Mouse (Mus musculus) monocyte, adult 2 months (primary cell): ENCODE data around the gene Aldh3a2.
"Not testable (repeated sequence)": the region's sequence is repeated elsewhere in the genome, so short reads cannot be mapped to it uniquely, and the experiment has no call there.

Source experiments
- DNase-seq, 2 experiments: peaks; one replicate each; pipeline ENCODE4 v3.0.0; 2022; ENCODE audit warnings: low spot score in 2 of 2, low read depth in 1 of 2

Aldh3a2 gene

DNA sequence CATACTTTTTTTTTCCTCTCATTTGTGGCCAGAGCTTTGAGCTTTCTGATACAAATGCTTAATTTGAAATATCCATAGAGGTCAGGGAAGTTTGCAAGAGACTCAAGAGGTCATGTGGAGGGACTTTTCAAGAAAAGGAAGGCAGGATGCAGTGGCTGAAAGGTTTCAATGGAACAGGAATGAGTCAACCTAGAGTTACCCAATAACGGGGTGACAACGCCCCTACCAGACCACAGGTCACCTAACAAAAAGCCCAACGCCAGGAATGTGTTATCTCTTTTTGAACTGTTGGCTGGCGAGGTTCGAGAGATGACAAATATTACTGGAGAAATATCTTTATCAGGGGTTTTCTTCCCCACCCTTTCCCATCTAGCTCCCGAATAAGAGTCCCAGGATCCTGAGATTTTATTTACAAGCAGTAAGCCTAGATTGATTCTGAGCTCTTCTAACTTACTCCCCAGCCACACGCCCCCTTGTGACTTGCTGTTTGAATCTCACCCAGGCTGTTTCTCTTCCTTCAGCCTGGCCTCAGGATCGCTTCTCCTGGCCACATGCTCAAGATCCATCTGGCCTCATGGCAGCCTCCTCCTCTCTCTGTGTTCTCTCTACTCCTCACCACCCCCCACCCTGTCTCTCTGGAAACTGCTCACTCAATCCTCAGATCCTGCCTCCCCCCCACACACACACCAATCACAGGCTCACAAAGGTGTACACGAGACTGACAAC, 46.9 kb downstream of the Aldh3a2 start:
- DNase-seq = no peak

DNA sequence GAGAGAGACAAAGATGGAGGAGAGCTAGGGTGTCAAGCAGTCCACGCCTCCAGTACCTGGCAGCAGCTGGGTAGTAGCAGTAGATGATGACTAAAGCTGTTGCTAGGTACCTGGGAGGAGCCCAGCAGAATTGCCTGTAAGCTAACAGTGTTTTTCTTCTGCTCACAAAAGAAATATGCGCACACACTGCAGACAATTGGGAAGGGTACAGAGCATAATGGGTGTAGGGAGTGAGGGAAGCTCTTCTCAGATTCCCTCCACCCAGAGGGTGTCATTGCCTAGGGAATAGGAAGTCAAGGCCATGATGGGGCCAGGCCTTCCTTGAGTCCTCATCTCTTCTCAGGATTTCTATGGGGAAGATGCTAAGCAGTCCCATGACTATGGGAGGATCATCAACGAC, 51.3 kb downstream of the Aldh3a2 start:
- no peak for DNase-seq

DNA sequence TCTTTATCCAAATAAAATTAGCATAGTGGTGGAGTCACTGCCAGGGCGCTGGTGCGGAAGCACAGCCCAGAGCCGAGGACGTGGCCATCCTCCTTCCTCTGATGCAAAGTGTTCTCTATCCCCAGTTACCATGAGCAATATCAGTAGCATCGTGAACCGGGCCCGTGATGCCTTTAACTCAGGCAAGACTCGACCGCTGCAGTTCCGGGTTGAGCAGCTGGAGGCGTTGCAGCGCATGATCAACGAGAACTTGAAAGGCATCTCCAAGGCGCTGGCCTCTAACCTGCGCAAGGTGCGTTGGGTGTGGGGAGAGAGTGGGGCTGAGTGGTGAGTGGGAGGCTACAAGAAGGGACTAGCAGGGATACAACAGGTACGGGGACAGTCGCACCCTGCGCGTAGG, 55.2 kb downstream of the Aldh3a2 start:
- no peak for DNase-seq

DNA sequence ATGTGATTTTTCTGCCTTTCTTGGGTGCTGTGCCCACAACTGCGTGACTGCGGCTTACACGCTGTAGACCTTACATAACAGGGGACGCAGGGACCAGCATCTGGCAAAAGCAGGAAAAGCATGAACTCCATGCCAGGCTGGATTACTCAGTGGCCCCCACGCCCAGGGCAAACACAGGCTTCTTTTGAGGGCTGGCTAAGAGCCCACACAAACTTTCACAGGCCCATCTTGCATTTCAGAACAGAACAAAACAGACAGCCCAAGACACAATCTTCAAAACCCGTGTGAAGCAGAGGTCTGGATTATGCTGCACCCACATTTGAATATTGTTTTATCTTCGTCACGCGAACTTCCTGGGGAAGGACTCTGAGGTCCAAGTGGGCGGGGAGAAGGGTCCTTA, 58.9 kb downstream of the Aldh3a2 start:
- no peak for DNase-seq

DNA sequence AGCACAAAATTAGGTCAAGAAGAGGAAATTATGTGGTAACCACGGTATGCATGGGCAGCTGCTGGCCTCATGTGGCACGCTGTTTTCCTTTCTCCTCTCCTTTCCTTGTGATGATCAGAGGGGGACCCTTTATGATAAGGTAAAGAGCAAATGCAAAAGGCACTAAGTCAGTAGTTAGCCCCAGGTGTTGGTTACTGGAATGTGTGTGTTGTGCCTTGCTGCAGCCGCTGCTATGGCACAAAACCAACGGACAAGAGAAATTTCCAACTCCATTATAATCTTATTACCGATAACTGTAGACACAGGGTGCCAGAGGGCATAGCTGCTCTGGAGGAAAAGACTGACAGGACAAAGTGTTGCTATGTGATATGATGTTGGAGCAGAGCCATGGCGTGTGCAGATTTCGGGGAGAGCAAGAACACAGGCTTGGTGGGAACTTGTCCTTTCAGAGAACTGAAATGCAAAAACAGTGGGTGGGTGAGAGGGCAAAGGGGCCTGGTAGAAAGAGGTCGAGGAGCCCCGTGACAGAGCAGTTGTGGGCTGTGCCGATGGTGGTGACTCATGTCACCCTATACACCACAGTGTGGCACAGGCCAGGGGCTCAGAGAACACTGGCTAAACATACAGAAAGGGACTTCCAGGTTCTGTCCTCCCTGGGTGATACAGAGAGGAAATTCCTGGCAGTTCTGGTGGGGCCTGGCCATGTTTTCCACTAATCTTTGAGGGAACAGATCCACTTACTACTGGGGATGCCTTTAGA, 59.6 kb downstream of the Aldh3a2 start, which contains the start of gene Aldh3a1:
Gene Aldh3a1, plus strand, starts transcription at position 51 of the 760 bp plus-strand sequence.
- DNase-seq = no peak

DNA sequence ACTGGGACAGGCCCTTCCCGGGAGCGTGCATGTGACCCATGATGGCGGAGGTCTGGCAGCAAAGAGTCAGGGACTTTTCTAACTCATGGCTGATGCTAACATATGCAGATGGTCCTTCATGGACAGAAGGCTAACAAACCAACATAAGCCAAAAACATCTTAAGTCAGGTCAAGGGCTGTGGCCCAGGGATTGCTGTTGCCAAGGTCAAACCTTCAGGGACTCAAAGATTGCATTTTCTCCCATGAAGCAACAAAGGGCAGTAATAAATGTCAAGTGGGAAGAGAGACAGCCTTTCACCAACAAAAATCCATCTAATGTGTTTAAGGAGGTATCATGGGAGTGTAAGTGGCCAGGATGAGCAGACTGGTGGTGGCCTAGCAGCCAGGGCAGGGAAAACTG, 61.1 kb downstream of the Aldh3a2 start:
- no peak for DNase-seq

DNA sequence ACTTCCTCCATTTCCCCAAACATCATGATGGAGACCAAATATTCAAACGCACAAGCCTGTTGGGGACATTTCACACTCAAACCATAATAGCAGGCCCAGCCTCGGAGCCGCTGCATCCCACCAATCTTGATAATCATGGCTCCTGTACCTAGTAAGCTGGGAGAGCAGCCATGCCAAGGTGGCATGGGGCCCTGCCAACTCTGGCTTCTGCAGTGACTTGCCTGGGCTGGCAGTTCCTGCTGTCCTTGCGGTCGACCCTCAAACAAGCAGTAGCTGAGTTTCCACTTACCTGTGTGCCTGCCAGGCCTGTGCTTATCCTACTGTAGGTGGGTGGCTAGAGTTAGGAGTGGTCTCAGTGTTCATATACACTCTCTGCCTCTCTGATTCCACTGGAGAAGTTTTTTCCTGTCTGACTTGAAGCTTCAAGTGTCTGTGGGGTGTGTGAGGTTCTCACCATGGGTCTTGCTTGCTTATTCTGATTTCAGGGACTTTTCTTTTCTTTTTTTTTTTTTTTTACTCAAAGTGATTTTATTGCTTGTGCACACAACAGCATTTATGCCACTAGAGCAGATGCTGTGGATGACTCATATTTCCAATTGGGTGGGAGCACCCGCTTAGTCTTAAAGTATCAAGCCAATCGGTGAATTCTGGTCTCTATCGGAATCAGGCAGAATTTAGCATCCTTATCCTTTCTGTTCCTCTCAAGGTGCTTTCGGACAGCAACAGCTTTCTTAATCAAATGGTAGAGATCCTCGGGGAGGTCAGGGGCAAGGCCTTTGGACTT, 61.9 kb downstream of the Aldh3a2 start:
- no peak for DNase-seq

DNA sequence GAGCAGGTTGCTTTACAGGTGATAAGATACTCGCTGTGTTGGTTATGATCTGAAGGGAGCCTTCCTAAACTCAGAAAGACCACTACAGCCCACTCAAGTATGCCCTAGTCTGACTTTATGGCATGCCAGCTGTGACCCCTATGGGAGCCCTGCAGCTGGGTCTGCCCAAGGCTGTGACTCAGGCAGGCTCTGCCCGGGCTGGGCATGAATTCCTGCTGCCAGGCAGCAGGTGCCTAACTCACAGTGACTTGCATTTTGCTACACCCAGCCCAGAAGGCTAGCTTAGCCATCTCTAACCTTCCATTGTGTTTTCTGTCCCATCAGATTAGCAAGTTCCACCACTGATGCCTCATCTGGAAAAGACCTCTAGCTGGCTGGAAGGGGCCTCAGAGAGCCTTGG, 64.5 kb downstream of the Aldh3a2 start:
- no peak for DNase-seq

DNA sequence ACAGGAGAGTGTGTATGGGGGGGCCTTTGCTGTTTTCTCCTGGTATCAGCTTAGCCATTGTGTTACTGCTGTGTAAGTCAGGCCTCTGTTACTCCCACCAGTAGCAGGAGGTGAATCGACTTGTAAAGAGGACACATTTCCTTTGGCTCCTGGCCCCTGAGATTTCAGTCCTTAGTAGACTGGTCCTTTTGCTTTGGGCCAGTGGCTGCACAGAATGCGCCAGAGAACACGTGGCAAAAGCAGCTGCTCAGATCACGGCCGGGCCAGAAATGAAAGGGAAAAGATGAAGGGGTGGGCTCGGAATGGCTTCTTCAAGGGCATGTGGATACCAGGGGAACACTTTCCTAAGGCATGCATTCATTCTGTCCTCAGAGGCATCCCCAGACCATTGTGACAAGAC, 65.1 kb downstream of the Aldh3a2 start:
- DNase-seq = no peak

DNA sequence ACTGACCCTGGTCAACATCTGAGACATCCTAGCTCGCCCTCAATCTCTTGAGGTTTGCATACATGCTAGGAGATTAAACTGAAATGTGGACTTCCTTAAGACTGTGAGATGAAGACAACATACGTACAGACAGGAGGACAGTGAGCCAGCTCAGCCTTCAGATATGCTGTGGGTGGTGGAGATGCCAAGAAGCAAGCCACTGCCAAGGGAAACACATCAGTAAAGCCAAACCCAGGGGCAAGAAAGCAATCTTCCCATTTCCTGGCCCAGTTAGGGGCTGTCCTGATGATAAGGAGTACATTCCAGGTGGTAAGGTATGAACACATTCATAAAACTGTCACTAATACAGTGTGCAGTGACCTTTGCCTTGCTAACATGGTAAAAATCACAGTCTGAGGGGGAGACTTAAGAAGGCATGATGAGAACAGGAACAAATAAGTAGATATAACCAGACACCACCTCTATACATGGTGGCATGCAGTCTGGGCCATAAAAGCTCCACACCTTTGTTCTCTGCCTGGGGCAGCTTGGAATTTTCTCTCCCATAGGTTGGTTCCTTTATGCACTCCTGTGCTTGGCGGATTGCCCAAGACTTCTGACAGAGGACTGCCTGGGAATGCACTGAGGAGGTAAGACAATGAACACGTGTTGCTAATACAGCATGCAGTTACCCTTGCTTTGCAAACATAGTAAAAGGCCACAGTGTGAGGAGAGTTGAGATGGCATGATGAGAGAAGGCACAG, 67.5 kb downstream of the Aldh3a2 start:
- no peak for DNase-seq

DNA sequence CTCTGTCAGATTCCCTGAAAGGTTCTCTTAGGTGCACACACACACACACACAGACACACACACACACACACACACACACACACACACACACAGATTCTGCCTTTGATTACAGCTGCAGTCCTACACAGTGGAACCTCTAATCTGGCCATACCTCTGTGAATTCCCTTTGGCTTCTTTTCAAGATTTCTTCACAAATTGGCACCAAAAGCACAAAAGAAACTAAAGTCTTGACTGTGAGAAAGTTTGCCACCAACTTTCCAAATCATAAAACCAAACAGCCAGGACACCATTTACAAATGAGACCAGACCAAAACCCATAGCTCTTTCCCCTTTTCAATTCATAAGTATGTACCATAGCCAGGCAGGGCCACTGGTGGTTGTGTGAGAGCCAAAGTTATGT, 69.3 kb downstream of the Aldh3a2 start:
- DNase-seq = no peak

DNA sequence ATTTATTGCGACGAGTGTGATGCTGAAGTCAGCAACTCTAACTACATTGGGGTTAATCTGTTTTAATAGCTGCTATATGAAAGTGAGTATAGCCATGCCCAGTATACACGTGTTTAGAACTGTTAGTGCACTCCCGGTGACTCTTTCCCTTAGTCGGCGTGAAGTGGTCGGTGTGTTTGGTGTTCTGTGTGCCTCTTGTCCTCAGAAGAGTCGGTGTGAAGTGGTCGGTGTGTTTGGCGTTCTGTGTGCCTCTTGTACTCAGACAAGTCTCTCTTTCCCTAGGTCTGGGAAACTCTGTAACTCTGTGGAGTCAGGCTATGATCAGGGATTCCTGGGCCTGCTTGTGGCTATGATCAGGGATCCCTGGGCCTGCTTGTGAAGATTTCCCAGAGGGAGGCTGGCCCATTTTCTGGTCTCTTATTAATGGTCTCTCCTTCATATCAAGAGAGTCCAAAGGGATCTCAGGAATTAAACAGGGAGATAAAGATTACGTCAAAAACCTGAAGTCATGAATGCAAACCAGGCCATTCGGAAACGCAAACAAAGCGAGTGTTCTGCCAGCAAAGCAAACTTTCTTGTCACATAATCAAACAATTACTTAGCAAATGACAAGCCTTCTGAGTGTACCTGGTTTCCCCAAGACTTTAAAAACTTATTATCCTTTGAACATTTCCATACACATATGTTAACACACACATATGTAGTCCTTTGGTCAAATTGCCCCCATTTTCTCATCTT, 70.5 kb downstream of the Aldh3a2 start:
- DNase-seq = no peak

DNA sequence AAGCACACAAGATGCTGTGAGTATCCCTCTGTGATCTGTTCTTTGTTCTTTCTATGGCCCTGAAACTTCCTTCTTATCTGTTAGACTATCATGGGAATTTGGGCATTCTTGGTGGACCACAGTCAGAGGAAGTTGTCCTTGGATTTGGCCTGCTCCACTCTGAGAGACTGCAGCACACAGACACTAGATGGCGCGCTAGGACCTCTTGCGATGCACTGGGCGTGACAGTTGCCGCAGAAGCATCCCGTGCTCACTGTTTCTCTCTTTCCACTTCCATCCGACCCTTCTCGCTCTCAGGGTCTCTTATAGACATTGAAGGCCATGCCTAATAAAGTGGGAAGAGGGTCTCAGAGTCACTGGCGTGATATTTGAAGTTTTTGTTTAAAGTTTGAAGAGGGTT, 73.9 kb downstream of the Aldh3a2 start:
- peak; percentile 37 to 59 for DNase-seq

DNA sequence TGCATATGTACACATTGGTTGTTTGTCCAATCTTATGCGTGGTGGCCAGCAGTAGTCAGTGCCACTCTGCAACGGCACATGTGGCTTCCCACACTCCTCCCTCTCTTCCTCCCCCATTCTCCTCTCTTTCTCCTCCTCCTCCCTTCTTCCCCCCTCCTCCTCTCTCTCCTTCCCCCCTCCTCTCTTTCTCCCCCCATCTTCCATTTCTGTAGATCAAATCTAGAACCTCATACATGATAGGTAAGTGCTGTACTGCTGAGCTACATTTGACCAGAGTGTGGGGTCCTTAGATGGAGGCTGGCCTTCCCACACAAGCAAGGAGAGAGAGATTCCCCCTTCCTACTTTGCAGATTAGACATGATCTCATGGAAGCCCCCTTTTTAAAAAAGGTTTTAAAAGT, 74.5 kb downstream of the Aldh3a2 start:
- no peak for DNase-seq

DNA sequence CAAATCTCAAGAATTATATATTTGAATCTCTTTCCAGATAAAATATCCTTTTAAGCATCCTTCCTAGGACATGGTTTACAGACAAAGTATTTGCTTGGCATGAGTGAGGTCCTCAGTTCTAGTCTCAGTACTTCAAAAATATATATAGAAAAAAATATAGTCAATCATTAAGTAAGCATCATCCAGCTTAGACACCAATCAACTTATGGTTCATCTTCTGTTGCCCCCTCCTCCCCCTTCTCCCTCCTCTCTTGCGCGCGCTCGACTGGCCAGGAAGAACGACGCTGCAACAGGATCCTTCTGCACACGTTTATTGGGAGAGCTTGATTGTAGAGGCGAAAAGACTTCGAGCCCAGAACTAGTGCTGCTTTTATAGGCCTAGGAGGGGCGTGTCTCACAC, 75.1 kb downstream of the Aldh3a2 start:
- not testable (repeated sequence) for DNase-seq

DNA sequence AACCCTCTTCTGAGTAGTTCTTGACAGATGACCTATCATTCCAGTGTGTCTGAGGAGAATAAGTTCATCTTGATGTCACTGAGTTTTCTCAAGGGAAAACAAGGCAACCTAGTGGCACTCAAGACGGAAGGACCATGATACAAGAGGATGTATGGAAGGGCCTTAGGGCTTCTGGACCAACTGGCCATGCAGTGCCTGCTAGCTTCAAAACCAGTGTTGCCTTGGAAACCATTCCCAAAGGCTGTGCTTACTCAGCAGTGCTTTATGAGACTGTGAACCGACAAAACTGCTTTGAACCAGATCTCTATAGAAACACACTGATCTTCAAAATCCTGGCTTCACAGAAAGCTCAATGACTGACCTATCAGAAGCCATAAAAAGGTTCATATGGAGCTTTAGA, 76.5 kb downstream of the Aldh3a2 start:
- DNase-seq = no peak

DNA sequence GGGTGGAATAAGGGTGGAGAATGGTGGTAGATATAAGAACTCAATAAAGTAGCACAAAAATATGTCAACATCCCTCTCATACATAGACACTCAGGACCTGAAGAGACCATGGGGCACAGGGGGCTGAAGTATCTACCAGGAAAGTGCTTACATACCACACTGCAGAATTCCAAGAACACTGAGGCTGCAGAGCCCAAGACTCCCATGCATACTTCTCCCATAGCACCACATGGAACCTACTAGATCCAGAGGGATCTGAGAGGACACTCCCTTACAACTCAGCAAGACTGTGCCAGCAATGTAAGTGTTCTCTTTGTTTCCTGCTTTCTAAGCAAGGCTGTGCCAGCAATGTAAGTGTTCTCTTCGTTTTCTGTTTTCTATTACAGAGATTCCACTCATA, 83.4 kb downstream of the Aldh3a2 start:
- DNase-seq = no peak

DNA sequence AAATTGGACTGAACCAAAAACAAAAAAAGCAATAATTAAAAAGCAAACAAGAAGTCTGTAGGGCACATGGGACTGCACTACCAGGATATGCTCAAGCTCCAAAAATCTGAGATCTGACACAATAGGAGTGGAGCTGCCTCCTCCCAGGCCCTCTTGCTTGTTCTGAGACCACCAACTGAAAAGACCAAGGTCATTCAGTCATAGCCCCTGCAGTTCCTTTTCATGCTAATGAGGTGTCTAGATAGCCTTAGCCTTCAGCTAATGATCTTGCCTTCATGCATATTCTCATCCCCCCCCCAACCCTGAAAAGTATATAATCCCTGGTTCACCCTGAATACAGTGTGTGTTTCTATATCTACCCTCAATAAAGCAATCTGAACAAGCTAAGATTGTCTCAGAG, 85.6 kb downstream of the Aldh3a2 start:
- no peak for DNase-seq

DNA sequence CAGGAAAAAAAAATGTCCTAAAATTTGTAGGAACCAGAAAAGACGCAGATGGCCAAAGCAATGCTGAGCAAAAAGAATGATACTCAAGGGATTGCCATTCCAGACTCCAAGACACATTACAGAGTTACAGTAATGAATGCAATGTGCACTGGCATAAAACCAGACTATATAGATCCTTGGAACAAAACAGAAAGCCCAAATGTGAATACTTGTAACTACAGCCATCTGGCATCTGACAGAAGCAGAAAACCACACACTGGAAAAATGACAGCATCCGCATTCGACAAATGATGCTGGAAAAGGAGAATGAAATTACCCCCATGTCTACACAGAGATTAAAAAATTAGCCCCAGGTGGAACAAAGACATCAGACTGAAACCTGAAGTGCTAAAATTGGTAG, 86.9 kb downstream of the Aldh3a2 start:
- DNase-seq = no peak

DNA sequence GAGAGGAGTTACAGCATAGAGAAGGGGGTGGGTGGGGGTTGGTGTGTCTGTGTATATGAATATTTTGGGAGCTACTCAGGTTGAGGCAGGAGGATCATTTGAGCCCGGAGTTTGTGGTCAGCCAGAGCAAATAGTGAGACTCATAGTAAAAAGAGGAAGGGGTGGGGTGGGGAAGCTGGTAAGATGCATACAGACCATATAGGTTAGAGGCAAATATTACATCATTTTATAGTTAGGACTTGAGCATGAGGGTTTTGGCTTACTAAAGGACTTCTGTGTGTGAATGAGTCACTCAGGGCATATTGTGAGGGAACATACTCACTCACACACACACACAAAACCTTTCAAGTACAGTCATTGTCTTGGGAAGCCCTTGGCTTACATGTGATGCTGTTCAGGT, 90.9 kb downstream of the Aldh3a2 start:
- DNase-seq = peak; percentile 13 to 18

DNA sequence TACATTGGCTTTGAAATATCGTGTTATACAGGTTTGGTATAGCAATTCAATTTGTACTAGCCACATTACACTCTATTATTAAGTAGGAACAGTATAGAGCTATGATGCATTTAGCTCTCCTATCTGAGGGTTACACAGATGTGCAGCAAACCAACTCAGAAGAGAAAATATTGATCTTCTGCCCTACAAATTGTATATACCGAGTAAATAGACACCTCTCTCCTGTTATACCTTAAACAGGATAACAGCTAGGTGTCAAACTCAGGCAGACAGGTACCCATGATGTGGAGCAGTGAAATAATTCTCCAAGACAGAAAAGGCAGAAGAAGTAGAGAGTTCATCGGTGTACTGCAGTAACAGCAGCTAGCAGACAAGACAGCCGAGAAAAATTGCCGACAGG, 91.5 kb downstream of the Aldh3a2 start:
- DNase-seq = no peak
